In genomic region chr1:102733991-102734390, GRCm38 (mm10) we compare ENCODE assay signal across 32 mouse cellular contexts.
"Had no signal": no experiment of that assay in that cellular context is flagged by ENCODE, and none has a peak within 500 bp of the region (broad histone marks: within the 10 kb centered on the region; RNA-seq: fewer than 3 reads in every experiment).

No protein-coding gene starts in this region.

- H3K27ac ChIP-seq: left cerebral cortex, adult 2 months; limb, embryonic 10.5 days; limb, embryonic 12.5 days; limb, embryonic 13.5 days; limb, embryonic 15.5 days; liver, embryonic 13.5 days; liver, embryonic 14.5 days; liver, embryonic 15.5 days; lung, embryonic 15.5 days; macrophage; midbrain, embryonic 10.5 days; midbrain, embryonic 12.5 days; midbrain, embryonic 13.5 days; midbrain, embryonic 15.5 days; neural tube, embryonic 12.5 days had no signal

- H3K4me3 ChIP-seq: left cerebral cortex, adult 2 months; limb, embryonic 10.5 days; limb, embryonic 12.5 days; limb, embryonic 13.5 days; limb, embryonic 15.5 days; liver, embryonic 13.5 days; liver, embryonic 15.5 days; lung, embryonic 15.5 days; megakaryocyte, embryonic 14.5 days; midbrain, embryonic 10.5 days; midbrain, embryonic 12.5 days; midbrain, embryonic 13.5 days; midbrain, embryonic 15.5 days; myocyte; neural tube, embryonic 12.5 days had no signal

- H3K9me3 ChIP-seq: limb, embryonic 10.5 days; limb, embryonic 12.5 days; limb, embryonic 13.5 days; limb, embryonic 15.5 days; liver, embryonic 13.5 days; liver, embryonic 15.5 days; lung, embryonic 15.5 days; megakaryocyte, embryonic 14.5 days; midbrain, embryonic 10.5 days; midbrain, embryonic 12.5 days; midbrain, embryonic 13.5 days; midbrain, embryonic 15.5 days; neural tube, embryonic 12.5 days had no signal

- ATAC-seq: liver, postnatal 0 days; lung, postnatal 0 days; midbrain, embryonic 13.5 days; midbrain, embryonic 15.5 days; midbrain, embryonic 16.5 days had no signal

- H3K4me1 ChIP-seq: limb, embryonic 10.5 days; limb, embryonic 12.5 days; limb, embryonic 13.5 days; limb, embryonic 15.5 days; liver, embryonic 13.5 days; liver, embryonic 15.5 days; lung, embryonic 15.5 days; megakaryocyte, embryonic 14.5 days; midbrain, embryonic 10.5 days; midbrain, embryonic 12.5 days; midbrain, embryonic 13.5 days; midbrain, embryonic 15.5 days; neural tube, embryonic 12.5 days had no signal

- DNase-seq: left cerebral cortex, postnatal 4 days; liver; liver, embryonic 13.5 days; liver, postnatal 0 days; lung, adult 18-20 months; lung, adult 2 months; lung, embryonic 14.5 days; lung, postnatal 10 days; lung, postnatal 14 days; lung, postnatal 36 days; lung, postnatal 4 days; midbrain, embryonic 14.5 days had no signal

- H3K27me3 ChIP-seq: limb, embryonic 12.5 days; limb, embryonic 13.5 days; limb, embryonic 15.5 days; liver, embryonic 13.5 days; liver, embryonic 15.5 days; lung, embryonic 15.5 days; megakaryocyte, embryonic 14.5 days; midbrain, embryonic 12.5 days; midbrain, embryonic 13.5 days; midbrain, embryonic 15.5 days; neural tube, embryonic 12.5 days had no signal

- H3K9ac ChIP-seq: limb, embryonic 12.5 days; limb, embryonic 13.5 days; limb, embryonic 15.5 days; liver, embryonic 13.5 days; liver, embryonic 14.5 days; liver, embryonic 15.5 days; liver, postnatal 0 days; lung, embryonic 14.5 days; lung, embryonic 15.5 days; midbrain, embryonic 12.5 days; midbrain, embryonic 13.5 days; midbrain, embryonic 15.5 days; neural tube, embryonic 12.5 days had no signal

- H3K4me2 ChIP-seq: limb, embryonic 12.5 days; limb, embryonic 13.5 days; limb, embryonic 15.5 days; liver, embryonic 11.5 days; liver, embryonic 13.5 days; liver, embryonic 15.5 days; lung, embryonic 14.5 days; lung, embryonic 15.5 days; midbrain, embryonic 11.5 days; midbrain, embryonic 12.5 days; midbrain, embryonic 13.5 days; midbrain, embryonic 15.5 days; neural tube, embryonic 12.5 days had no signal

- H3K36me3 ChIP-seq: limb, embryonic 10.5 days; limb, embryonic 12.5 days; limb, embryonic 13.5 days; limb, embryonic 15.5 days; liver, embryonic 13.5 days; liver, embryonic 15.5 days; lung, embryonic 15.5 days; midbrain, embryonic 10.5 days; midbrain, embryonic 12.5 days; midbrain, embryonic 13.5 days; midbrain, embryonic 15.5 days; neural tube, embryonic 12.5 days had no signal
